Mouse (Mus musculus): ENCODE measurements around the gene Cabp1. TPM values are rescaled to one million over a fixed set of nuclear protein-coding genes. Genes with fewer than 3 reads are reported as not detected.
"Not testable (repeated sequence)": the region's sequence is repeated elsewhere in the genome, so short reads cannot be mapped to it uniquely, and the experiment has no call there.

The Cabp1 gene
- total RNA-seq, 2 experiments from 2014 or later = 107 to 115 TPM

- no peak for DNase-seq (ENCODE audit: low spot score in 2 of 2)
These were observed 41.8 kb downstream of the Cabp1 start for GRCm38 (mm10) chr5:115152132-115152956.

GRCm38 (mm10) chr5:115151457-115151856 lies 42.7 kb downstream of the Cabp1 start:
- no peak for DNase-seq (ENCODE audit: low spot score in 2 of 2)

DNA sequence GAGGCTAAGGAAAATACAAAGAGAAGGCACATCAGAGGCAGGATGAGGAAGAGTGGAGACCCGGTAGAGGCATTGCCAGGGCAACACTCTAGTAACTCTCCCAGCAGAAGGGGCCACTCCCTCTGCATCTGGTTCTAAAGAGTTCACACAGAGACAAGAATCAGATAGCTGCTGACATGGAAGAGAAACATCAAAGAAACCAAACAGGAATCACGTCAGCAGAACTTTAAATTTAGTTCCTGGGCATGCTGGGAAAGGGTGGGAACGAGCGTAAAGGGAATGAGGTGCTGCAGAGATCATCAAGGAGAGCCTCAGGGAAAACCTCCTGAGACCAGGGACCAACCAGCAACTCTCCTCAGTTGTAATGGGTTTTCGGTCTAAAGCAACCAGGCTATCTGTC lies 43.2 kb downstream of the Cabp1 start:
- DNase-seq (ENCODE audit: low spot score in 2 of 2) = no peak

- no peak for DNase-seq (ENCODE audit: low spot score in 2 of 2)
These were observed 44.3 kb downstream of the Cabp1 start for GRCm38 (mm10) chr5:115149675-115150459.

- DNase-seq (ENCODE audit: low spot score in 2 of 2) = not testable (repeated sequence)
These were observed 45.3 kb downstream of the Cabp1 start for GRCm38 (mm10) chr5:115148872-115149271.

DNA sequence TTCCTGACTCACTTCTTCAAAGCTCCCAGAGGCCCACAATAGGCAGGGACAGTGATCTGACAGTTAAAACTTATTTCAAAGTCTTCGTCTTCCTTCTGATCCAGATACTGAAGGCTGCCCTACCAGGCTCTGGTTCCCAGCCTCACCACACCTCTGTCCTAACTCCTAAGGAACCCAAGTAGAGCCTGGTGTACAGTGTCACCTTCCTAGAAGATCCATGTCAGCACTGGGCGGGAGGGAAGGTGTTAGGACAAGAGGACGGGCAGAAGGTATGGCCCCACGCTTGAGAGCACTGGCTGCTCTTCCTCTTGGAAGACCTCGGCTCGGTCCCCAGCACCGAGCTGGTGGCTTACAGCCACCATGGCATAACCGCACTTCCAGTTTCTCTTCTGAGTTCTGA lies 45.8 kb downstream of the Cabp1 start:
- DNase-seq (ENCODE audit: low spot score in 2 of 2) = no peak

- no peak for DNase-seq (ENCODE audit: low spot score in 2 of 2)
These were observed 46.8 kb downstream of the Cabp1 start for GRCm38 (mm10) chr5:115147388-115147787.

DNA sequence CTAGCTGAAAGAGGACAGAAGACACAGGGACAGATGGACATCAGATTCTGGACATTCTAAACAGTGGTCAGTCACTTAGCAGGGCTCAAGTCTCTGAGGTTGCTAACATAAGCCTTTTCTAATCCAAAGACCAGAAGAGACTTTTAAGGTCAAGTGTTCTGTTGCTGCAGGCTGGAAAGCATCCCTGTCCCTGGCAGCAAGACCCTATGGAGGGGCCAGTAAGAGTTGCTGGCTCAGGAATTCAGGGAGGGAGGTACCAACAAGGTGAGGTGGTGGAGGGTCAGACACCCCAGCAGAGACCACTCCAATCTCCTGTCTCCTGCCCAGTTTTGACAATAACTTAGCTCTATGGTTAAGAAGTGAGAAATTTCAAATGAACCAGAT lies 47.4 kb downstream of the Cabp1 start:
- no peak for DNase-seq (ENCODE audit: low spot score in 2 of 2)

- DNase-seq (ENCODE audit: low spot score in 2 of 2) = no peak
These were observed 48.0 kb downstream of the Cabp1 start for GRCm38 (mm10) chr5:115145976-115146746.

DNA sequence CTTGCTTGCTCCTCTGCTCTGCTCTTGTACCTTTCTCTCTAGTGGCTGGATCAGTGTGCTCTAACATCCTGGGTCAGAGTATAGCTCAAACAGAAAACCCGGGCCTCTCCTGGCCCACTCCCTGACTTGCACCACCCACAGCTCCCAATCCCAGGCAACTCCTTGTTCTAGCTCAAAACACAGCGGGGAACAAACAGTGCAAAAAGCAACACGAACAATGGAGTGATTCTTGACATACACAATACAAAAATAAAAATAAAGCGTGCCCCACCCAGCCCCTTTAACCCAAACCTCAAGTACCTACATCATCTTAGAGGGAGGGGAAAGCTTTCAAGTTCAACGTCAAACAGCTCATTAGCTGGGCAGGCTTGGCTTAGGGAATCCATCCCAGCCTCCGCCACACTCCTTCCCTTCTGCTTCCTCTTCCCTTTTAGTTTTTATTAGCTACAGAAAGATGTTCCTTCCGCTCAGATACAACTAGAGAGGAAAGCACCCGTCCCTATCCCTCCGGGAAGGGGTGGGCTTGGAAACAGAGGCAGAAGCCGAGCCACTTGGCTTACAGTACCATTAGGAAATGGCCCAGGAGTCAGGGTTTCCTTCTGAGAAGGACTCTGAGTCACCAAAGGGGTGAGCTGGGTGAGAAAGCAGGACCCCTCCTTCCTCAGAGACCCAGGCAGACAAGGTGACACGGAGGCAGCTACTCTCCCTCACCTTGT lies 48.8 kb downstream of the Cabp1 start:
- DNase-seq (ENCODE audit: low spot score in 2 of 2) = no peak

DNA sequence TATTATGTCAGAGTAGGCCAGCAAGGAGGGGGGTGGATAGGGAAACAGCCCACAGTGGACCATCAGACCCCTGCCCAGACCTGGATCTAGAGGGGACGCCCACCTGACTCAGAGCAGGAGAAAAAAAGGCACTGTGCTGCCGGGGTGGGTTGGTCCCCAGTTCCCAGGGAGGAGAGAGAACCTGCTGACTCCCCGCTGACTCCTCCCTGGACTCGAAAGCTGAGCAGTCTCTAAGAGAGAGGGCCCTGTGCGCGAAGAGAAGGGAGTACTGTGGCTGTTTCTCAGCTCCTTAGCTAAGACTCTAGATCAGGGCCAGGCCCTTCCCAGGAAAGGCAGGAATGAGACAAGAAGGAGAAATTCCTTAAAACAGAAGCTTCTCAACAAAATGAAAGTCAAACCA lies 49.7 kb downstream of the Cabp1 start:
- DNase-seq (ENCODE audit: low spot score in 2 of 2) = no peak

DNA sequence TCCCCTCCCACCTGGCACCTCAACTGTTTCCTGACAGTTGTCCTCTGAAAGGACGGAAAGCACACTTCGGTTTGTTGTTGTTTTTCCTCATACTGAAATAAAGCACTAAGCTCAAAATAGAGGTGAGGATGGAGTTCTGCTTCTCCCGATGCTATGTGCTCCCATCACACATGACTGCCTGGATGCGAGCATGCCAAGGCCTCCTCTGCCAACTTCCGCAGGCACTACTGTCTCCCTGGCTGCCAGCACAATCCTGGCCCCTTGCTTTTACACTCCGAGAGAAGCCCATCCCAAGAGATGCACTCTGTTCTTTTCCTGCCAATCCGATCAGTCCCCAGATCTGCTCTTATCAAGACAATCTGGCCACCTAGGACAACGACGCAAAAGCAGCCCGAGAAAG lies 50.6 kb downstream of the Cabp1 start:
- peak; percentile 39 to 73 for DNase-seq (ENCODE audit: low spot score in 2 of 2)

DNA sequence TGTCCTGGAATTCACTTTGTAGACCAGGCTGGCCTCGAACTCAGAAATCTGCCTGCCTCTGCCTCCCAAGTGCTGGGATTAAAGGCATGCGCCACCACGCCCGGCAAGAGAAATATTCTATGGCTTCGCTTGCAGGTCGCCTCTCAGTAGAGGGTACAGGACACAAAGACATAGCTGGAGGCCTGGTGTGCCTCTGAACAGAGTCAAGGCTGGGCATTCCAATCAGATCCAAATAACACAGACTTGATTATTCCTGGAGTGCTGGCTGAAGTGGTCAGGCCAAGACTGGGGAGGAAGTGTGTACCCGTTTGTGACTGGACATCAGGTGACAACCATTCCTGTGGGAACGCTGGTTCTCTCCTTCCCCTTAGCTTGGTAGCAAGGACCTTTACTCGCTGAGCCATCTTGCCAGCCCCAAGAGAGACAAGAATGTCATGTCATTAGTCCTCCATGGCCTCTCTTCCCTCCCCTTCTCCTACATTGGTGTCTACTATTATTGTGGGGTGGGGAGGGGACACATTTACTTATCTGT lies 51.9 kb downstream of the Cabp1 start:
- no peak for DNase-seq (ENCODE audit: low spot score in 2 of 2)

GRCm38 (mm10) chr5:115140726-115141125 lies 53.5 kb downstream of the Cabp1 start:
- no peak for DNase-seq (ENCODE audit: low spot score in 2 of 2)

DNA sequence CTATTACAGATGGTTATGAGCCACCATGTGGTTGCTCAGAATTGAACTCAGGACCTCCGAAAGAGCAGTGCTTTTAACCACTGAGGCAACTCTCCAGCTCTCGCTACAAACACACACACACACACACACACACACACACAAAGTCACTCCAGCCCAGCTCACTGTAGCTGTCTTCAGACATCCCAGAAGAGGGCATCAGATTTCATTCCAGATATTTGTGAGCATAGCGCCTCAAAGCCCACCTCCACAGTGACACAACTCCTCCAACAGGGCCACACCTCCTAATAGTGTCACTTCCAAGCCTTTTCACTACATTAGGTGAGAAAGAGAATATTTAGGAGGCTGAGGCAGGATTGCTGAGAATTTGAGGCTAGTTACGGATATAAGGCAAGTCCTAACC lies 55.1 kb downstream of the Cabp1 start:
- no peak for DNase-seq (ENCODE audit: low spot score in 2 of 2)

DNA sequence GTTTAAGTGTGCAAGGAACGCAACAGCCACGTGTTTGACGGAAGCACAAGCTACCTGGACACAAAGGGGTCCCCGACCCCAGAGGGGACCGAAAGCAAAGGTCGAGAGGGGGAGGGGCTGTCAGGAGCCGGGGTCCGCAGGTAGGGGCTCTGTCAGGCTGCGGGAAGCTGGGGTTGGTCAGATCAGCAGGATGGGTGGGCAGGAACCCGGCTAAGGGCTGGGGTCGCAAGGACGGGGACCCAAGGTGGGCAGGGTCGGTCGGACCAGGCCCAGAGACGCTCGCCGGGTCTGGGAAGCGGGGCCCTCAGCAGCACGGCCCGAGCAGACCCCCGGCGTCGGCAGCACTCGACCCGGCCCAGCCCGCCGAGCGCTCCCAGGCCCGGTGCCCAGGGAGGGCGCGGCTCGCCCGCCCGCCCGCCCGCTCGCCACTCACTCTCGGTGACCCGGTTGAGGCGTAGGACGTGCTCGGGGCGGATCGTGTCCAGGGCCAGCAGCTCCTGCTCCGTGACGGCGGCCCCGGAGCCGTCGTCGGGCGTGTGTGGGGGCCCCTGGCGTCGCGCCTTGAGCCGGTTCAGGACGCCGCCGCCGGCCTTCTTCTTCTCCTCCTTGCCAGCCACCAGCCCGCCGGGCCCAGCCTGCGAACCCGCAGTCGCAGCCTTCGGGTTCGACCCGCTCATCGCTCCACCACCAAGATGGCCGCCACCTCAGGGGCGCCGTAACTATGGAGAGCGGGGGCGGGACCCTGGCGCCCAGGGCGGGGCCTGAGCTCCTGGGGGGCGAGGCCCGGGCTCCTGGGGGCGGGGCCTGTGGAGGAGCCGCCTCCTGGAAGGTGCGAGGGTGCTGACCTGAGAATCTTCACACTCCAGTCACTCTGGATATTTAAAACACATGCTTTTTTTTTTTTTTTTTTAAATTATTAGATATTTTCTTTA lies 59.7 kb downstream of the Cabp1 start, which contains the start of gene Unc119b:
Unc119b (minus strand) TSS at position 742 of the 932 bp plus-strand sequence.
- DNase-seq (ENCODE audit: low spot score in 2 of 2) = peak; percentile 84 to 88

DNA sequence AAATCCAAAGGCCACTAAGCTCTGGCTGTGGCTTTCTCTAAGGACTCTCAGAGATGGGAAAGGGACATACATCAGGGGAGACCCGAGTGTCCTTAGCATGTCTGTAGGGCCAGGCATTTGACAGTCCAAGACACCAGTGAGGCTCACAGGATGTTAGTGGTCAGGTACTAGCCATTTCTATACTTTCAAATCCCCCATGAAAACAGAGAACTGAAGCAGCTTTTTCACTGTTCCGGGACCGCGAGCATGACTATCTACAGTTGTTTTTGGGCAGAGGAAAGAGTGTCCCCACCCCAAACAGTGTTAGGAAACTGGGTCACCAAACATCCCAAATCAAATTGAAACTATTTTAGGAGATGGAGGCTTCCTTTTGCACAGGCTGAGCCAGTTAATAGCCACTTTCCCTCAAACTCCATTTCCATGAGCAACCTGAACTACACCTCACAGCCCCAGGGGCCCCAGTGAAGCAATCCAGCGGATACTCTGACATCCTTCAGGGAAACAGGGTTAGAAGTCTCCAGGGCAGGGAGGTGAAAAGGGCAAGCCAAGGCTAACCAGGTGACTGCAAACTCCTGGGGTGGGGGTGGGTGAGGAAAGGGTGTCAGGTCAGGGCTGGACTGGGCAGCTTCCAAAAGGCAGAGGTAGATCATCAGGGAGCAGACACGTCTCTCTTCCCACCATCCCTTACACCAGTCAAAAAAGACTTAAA lies 60.7 kb downstream of the Cabp1 start:
- no peak for DNase-seq (ENCODE audit: low spot score in 2 of 2)

- DNase-seq (ENCODE audit: low spot score in 2 of 2) = no peak
These were observed 61.7 kb downstream of the Cabp1 start for GRCm38 (mm10) chr5:115132465-115132864.

DNA sequence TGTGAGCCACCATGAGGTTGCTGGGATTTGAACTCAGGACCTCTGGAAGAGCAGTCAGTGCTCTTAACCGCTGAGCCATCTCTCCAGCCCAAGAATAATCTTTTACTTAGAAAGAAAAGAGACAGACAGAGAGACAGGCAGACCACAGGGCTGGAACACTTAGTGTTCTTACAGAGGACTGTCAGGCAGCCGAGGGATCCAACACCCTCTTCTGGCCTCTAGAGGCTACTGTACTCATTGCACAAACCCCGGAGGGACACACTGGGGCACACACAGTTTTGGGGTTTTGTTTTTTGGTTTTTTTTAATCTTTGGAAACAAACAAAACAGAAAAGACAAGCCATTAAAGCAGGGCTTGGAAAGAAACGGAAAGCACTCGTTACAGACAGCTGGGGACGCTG lies 64.9 kb downstream of the Cabp1 start:
- DNase-seq (ENCODE audit: low spot score in 2 of 2) = no peak
